Mouse (Mus musculus) gastrocnemius, postnatal 25 days (tissue): ENCODE measurements around the gene Zkscan17. TPM values are rescaled to one million over a fixed set of nuclear protein-coding genes. Genes with fewer than 3 reads are reported as not detected.
"Not testable (repeated sequence)": the region's sequence is repeated elsewhere in the genome, so short reads cannot be mapped to it uniquely, and the experiment has no call there.

Source experiments
- DNase-seq: peaks from one replicate; pipeline ENCODE4 v3.0.0; 2022
- long read RNA-seq, 2 experiments: library from polyadenylated mRNA; stranded (forward); transcript quantifications; one replicate each; pipeline ENCODE4 v2.0.0; 2021
- total RNA-seq, 2 experiments: library from RNA; stranded (reverse); gene quantifications; 1 replicate in 1 of 2; 2 replicates in 1 of 2; pipeline ENCODE4 v1.2.3; 2021

Zkscan17 gene
- 10 to 100 TPM; 12.9 to 15.8 TPM for total RNA-seq
- long read RNA-seq, experiment 1, full-length matches to known transcripts, result 2 of 11 reads
- long read RNA-seq, experiment 1, partial matches to known transcripts, result 6 of 11 reads
- long read RNA-seq, experiment 1, other reads (novel, unspliced or antisense), result 3 of 11 reads
- long read RNA-seq, experiment 2, full-length matches to known transcripts, result 8 of 17 reads
- long read RNA-seq, experiment 2, partial matches to known transcripts, result 6 of 17 reads
- long read RNA-seq, experiment 2, other reads (novel, unspliced or antisense), result 3 of 17 reads

DNA sequence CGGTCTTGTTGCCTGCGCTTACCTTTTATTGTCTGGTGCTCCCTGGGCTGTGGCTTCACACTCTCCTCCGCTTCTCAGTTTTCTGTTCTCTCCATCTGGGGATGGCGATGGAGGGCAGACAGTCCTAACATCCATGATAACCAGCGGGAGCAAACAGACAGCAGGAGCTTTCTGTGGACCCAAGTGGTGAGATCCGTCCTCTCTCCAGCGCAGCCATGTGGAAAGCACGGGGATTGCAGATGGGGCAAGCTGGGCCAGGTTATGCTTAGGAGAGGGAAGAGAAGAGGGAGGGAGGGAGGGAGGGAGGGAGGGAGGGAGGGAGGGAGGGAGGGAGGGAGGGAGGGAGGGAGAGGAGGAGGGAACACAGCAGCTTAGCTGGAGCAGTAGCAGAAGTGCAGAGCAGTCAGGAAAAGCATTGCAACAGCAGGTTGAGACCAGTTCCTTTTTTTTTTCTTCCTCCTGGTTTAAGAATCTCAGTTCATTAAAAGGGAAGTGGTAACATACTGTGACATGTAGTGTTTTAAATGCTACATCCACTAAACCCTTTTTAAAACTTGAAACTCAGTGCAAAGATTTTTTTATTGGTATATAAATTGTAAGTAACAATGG is at the start of gene Zkscan17:
Zkscan17 (minus strand) TSS at position 280 of the 609 bp plus-strand sequence.
- no peak for DNase-seq

- DNase-seq, result not testable (repeated sequence)
These were observed 49.6 kb upstream of the Zkscan17 start, which contains the start of gene Olfr222 for GRCm38 (mm10) chr11:59576135-59576534. TSS of gene Olfr222 (minus strand) at chr11:59576235.

- no peak for DNase-seq
These were observed 49.2 kb upstream of the Zkscan17 start for GRCm38 (mm10) chr11:59575726-59576125.

DNA sequence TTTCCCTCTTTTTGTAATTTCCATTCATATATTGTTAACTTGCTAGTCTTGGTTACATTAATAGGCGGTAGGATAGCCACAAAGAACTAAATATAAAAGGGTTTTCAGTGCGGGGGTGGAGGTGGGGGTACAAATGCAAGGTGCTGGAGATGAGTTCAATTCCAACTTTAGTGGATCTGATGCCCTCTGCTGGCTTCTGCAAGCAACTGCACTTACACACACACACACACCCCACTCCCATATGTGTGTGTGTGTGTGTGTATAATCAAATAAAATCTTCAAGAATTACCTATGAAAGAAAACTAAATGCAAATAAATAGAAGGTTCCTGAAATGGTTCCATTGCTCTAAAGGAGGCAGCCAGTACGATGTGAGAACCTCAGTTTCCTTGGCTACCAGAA is 42.8 kb upstream of the Zkscan17 start:
- no peak for DNase-seq

GRCm38 (mm10) chr11:59562837-59563236 is 36.3 kb upstream of the Zkscan17 start:
- DNase-seq, result no peak

- DNase-seq, result no peak
These were observed 35.8 kb upstream of the Zkscan17 start for GRCm38 (mm10) chr11:59562336-59562735.

- DNase-seq, result no peak
These were observed 34.4 kb upstream of the Zkscan17 start for GRCm38 (mm10) chr11:59560906-59561305.

DNA sequence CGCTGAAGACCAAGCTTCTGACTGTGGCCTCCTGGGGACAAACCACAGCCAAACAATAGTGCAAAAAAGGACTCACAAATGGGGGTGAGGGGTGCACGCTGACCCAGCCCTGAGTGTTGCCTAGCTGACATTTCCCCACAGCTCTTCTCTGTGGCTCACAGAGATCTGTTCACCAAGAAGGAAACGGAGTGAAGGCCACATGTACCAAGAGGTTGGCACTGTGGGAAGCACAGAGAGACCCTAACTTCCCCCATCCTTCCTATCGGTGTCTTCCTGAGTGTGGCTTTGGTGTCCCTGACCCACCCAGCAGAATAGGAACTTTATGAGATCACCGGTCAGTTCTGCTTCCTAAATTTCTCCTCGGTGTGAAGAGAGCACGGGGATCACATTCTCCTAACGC is 28.0 kb upstream of the Zkscan17 start:
- DNase-seq, result no peak

DNA sequence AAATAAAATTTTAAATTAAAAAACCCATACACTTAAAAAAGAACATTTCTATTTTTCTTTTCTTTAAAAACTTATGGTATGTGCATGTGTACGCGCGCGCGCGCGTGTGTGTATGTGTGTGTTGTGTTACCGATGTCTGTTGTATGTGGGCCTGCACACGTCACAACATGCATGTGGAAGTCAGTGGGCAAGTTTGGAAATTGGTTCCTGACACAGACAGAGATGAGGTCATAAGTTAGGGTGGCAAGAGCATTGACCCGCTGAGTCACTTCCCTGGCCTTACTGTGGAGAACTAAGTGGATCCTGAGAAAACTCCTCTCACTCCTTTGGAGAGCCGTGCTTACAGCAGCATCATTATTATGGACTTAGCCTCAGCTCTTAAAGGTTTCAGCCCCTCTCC is 27.6 kb upstream of the Zkscan17 start:
- DNase-seq, result no peak

DNA sequence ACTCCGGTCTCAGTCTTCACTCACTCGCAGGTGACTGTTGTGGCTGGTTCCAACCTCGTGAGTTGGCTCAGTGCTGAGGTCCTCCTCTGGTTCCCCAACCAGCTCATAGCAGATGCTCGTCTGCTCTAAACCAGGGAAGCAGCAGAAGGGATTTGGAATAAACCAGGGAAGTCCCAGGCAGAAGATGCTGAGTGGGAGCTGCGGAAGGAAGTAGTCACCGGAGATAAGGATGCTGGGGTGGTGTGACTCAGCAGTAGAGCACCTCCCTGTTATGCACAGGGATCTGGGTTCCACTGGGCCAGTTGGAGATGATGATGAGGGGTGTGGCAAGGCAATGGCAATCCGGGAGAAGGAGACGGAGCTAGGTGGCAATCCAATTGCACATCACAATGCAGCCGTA is 17.5 kb upstream of the Zkscan17 start:
- no peak for DNase-seq

- DNase-seq, result no peak
These were observed 16.8 kb upstream of the Zkscan17 start for GRCm38 (mm10) chr11:59543376-59543775.

DNA sequence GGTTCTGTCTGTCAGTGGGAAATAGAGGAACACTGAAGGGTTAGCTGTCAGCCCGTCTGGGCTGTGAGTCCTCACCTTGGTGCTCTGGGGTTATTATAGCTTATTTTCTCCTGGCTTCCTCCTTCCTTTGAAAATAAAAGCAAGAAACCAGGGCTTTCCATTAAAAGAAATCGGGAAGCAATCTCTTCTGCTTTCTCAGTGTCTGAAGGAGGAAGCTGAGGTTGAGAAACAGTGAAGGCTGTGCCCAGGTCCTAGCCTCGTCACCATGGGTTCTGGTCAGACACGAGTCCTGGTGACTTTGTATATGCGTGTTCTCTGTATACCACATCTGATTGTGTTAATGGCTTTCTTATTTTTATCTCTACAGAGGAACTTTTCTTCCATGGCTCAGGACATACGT is 15.9 kb upstream of the Zkscan17 start:
- DNase-seq, result no peak

DNA sequence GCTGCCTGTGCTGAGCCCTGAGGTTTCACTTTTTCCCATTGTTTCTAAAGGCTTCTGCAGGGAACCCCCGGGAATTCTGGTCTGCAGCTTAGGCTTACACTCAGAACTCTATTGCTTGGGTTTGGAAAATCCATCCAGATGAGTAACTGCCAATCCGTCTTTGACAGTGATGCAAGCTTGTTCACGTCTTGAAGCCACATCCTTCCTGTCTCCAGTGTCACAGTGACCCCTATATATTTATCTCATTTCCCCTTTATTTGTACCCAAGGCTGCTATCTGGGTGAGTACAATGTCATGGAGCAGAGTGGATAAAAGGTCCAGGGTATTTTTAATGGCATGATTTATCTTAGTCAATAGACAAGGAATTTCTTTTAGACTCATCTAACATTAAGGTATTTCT is 14.8 kb upstream of the Zkscan17 start, which contains the start of gene Nlrp3:
Nlrp3 (plus strand) TSS at position 245 of the 400 bp plus-strand sequence.
- no peak for DNase-seq

DNA sequence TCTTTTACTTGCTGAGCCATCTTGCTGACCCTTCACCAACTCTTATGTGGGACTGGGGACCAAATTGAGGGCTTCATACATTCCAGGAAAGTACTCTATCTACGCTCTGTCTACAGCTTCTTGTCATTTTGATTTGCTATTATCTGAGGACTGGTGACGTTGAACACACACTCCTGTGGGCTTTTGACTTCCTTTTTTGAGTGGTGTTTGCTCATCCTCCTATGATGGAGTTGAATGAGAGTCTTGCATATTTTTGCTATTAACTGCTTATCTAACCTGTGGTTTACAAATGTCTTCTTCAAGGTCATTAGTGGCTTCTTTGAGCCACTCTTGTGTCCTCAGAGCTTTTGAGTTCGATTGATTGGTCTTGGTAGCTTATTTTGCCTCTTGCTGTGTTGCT is 13.6 kb upstream of the Zkscan17 start:
- DNase-seq, result no peak

DNA sequence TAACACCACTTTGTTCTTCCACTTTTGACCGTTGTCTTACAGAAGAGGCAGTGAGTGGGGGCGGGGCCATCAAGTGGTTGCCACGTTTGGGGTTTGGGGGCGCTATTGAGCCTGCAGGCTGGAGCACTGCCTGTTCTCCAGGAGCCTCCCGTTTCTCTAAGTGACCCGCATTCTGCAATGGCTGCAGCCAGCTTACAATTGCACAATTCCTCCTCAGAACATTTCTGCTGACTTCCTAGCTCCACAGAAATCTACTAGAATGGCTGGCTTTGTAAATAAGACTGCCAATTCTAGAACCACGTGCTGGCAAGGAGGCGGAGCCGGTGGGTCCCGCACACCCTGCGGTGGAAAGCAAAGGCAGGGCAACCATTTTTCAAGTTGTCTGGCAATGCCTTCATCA is 11.8 kb upstream of the Zkscan17 start:
- peak; percentile 58 for DNase-seq

GRCm38 (mm10) chr11:59537218-59538130 is 10.9 kb upstream of the Zkscan17 start:
- DNase-seq, result no peak

- no peak for DNase-seq
These were observed 5.0 kb upstream of the Zkscan17 start for GRCm38 (mm10) chr11:59531562-59531961.

DNA sequence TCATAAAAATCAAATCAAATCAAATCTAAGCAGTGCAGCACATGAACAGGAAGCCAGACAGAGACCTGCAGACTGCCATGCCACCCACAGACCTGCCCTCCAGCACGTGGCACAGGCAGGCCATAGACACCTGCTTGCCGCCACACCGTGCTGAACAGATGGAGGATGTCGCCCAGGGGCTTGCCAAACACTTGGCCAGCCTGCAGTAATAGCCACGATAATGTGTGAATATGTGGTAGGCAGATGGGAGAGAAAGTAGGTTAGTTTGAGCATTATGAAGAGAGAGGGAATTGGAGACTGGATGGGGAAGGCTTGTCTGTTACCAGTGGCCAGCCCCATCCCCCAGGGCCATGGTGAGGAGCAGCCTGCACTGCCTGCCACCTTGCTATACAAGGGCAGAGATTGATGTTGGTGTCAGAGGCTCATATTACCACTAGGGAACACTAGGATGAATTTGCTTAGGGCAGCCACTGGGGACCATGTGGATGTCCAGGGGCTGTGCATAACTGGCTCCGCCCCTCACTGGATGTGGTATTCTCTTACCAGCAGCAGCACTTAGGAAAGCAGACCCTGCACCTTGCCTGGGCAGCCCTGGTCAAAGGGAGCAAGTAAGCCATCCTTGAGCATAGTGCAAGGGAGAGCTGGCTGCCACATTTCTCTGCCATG is 4.5 kb upstream of the Zkscan17 start:
- DNase-seq, result no peak

DNA sequence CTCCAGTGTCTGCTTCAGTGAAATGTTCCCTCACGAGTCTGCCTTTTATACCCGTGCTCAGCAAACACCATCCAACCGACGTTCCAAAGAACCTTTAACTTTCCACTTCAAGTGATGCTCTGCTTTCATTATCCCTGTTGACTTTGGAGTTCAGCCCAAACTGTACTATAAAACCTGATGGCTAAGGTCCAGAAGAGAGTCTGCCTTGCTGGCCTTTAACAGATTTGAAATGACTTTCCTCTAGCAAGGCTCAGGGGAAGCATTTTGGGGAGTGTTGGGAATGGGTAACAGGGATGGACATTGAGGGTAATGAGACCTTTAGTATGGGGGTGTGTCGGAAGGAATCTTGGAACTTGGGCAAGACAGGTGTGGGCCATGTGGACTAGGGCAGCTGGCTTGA is 3.7 kb upstream of the Zkscan17 start:
- DNase-seq, result no peak

DNA sequence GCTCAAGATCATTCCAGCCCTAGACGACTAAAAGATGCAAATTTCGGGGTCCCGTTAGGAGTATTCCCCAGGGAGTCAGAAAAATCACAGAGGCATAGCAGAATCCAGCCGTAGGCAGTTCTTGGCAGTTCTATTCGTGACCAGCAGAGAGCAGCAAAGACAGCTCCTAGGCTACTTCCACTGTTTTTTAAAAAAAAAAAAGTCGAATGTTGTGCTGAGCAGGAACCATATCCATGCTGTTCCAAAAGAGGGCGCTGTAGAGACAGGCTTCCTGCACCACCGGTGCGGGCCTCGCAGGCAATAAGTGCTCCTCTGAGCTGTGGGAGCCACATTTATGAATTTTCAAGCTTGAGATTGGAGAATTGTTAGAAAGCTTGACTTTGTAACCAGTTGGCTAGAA is 1.3 kb downstream of the Zkscan17 start:
- DNase-seq, result peak; percentile 56

- no peak for DNase-seq
These were observed 2.4 kb downstream of the Zkscan17 start for GRCm38 (mm10) chr11:59524150-59524549.
